Mouse (Mus musculus) stomach, postnatal 0 days (tissue): ENCODE data around the gene Sox5.

Experiments
- CTCF ChIP-seq: IDR thresholded peaks from 2 replicates; pipeline ENCODE4 v1.5.1; 2016; ENCODE audit warnings: antibody characterized with exemption, low read depth, mild to moderate bottlenecking, moderate library complexity
- EP300 ChIP-seq: optimal IDR thresholded peaks from 2 replicates; pipeline ENCODE3; 2016; ENCODE audit warnings: antibody characterized with exemption

GRCm38 (mm10) chr6:144463274-144463673, 318.5 kb downstream of the Sox5 start:
- TF ChIP-seq EP300 (no peak), CTCF (no peak)
